Mouse (Mus musculus): ENCODE results near the gene P2ry2. TPM values are rescaled to one million over a fixed set of nuclear protein-coding genes. Genes with fewer than 3 reads are reported as not detected.

Gene P2ry2
- polyA plus RNA-seq (2021; fragmentation: Nextera tagmentation), result 0.55 and 1.0 TPM in 2 replicates
- long read RNA-seq, experiment 1, partial matches to known transcripts, result 0 of 2 reads
- long read RNA-seq, experiment 1, other reads (novel, unspliced or antisense), result 0 of 2 reads
- long read RNA-seq, experiment 2, partial matches to known transcripts, result 0 of 7 reads
- long read RNA-seq, experiment 2, other reads (novel, unspliced or antisense), result 3 of 7 reads

GRCm38 (mm10) chr7:101012541-101012940 lies at the start of gene P2ry2:
Gene P2ry2 (minus strand): TSS chr7:101012866.

GRCm38 (mm10) chr7:100974135-100974903 lies 38.3 kb downstream of the P2ry2 start, which contains the start of gene P2ry6:
Gene P2ry6 (minus strand): TSS chr7:100974649.

Other genes starting within 250 kb of the P2ry2 start
- 8.1 and 10.2 TPM in 2 replicates for gene Relt, start 149.4 kb downstream of the P2ry2 start, polyA plus RNA-seq (2021; fragmentation: Nextera tagmentation)
- gene Arhgef17, start 80.8 kb downstream of the P2ry2 start, polyA plus RNA-seq (2021; fragmentation: Nextera tagmentation), result 28.4 and 28.7 TPM in 2 replicates
- gene P2ry6, start 38.2 kb downstream of the P2ry2 start, polyA plus RNA-seq (2021; fragmentation: Nextera tagmentation), result 3.9 and 4.9 TPM in 2 replicates
- 5.9 and 6.4 TPM in 2 replicates for gene Fchsd2, start 80.0 kb upstream of the P2ry2 start, polyA plus RNA-seq (2021; fragmentation: Nextera tagmentation)

Measured in layer of hippocampus, adult 6 months (tissue).